Mouse (Mus musculus) ES-E14 (cell line): ENCODE measurements around the gene Pwp2. TPM values are rescaled to one million over a fixed set of nuclear protein-coding genes. Genes with fewer than 3 reads are reported as not detected.

Experiments
- DNase-seq: peaks from one replicate; pipeline ENCODE4 v3.0.0-alpha.2; 2013; ENCODE audit warnings: low read depth, low spot score
- H3K27ac ChIP-seq: 2 replicates; pipeline ENCODE4 v1.5.1; 2012; ENCODE audit warnings: low read depth, mild to moderate bottlenecking, low read length, moderate library complexity, mixed read lengths; ENCODE audit not compliant: poor library complexity, insufficient read depth, severe bottlenecking
- H3K36me3 ChIP-seq: 2 replicates; pipeline ENCODE4 v1.6.1; 2012; ENCODE audit warnings: mild to moderate bottlenecking, low read length, moderate library complexity, mixed read lengths; ENCODE audit not compliant: control insufficient read depth, poor library complexity, insufficient read depth, severe bottlenecking
- H3K4me1 ChIP-seq, 2 experiments: fragments of 150-350 bp in 1 of 2; sonication (generic) in 1 of 2; 2 replicates each; pipeline ENCODE4 v1.6.1; 2012; ENCODE audit warnings: low read length in 2 of 2, mild to moderate bottlenecking in 1 of 2, mixed read lengths in 1 of 2; ENCODE audit not compliant: control insufficient read depth in 2 of 2, insufficient read depth in 2 of 2, poor library complexity in 1 of 2
- H3K4me3 ChIP-seq, 2 experiments: fragments of 150-350 bp in 1 of 2; sonication (generic) in 1 of 2; 2 replicates each; pipeline ENCODE4 v1.5.1; 2012; ENCODE audit warnings: low read length in 2 of 2, low read depth in 1 of 2, mild to moderate bottlenecking in 1 of 2, mixed read lengths in 1 of 2; ENCODE audit not compliant: insufficient read depth in 1 of 2, poor library complexity in 1 of 2, severe bottlenecking in 1 of 2
- H3K9ac ChIP-seq: 2 replicates; pipeline ENCODE4 v1.6.1; 2012; ENCODE audit warnings: low read depth, mild to moderate bottlenecking, low read length, mixed read lengths; ENCODE audit not compliant: poor library complexity, insufficient read depth, severe bottlenecking
- H3K9me3 ChIP-seq: fragments of 150-350 bp; sonication (generic); 2 replicates; pipeline ENCODE4 v1.6.1; 2012; ENCODE audit warnings: low read depth, mild to moderate bottlenecking, low read length; ENCODE audit not compliant: control insufficient read depth, insufficient read depth
- CHD2 ChIP-seq: IDR thresholded peaks from 2 replicates; pipeline ENCODE4 v1.6.1; 2014; ENCODE audit warnings: mild to moderate bottlenecking, low read depth, low read length, inconsistent platforms
- HCFC1 ChIP-seq: IDR thresholded peaks from 2 replicates; pipeline ENCODE4 v1.6.1; 2012; ENCODE audit warnings: low read length, inconsistent platforms, borderline replicate concordance; ENCODE audit not compliant: insufficient read depth
- MAFK ChIP-seq: IDR thresholded peaks from 2 replicates; pipeline ENCODE4 v1.6.1; 2014; ENCODE audit warnings: mild to moderate bottlenecking, low read depth, low read length, inconsistent platforms; ENCODE audit not compliant: insufficient read depth
- ZC3H11A ChIP-seq: IDR thresholded peaks from 2 replicates; pipeline ENCODE4 v1.6.1; 2012; ENCODE audit warnings: low read depth, mild to moderate bottlenecking, inconsistent platforms, low read length, borderline replicate concordance
- ZNF384 ChIP-seq: IDR thresholded peaks from 2 replicates; pipeline ENCODE4 v1.6.1; 2012; ENCODE audit warnings: low read depth, low read length, inconsistent platforms
- in situ Hi-C, 2 experiments: fragments of 600-800 bp; cut with MboI; formaldehyde crosslinking; loops; one replicate each; pipeline ENCODE4 v1.15.1; 2025; ENCODE audit warnings: low sequenced_read_pairs in 2 of 2, inconsistent platforms in 1 of 2; ENCODE audit not compliant: unreplicated experiment in 2 of 2
- total RNA-seq: library from RNA; depleted of rRNA; stranded (reverse); fragments of 300-350 nt; gene quantifications from 2 replicates; pipeline ENCODE4 v1.2.3, GENCODE M21; 2012

The Pwp2 gene
- total RNA-seq, 1 experiment = 60.9 TPM

DNA sequence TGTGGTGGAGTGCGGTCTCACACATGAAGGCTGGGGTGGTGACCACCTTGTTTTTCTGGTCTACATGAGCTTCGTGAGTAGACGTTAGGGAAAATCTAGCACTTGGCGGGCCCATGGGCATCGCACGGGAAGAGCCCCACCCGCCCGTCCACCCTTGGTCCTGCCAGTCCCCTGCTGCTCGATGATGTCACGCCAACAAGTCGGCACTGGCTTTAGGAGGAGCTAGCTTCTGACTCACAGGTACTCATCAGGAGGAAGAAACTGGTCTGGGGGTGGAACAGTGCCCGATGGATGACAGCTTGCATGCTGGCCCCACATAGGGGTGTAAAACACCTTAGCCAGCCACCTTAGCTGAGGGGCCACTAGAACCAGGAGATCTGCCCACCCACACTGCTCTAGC is 22.3 kb downstream of the Pwp2 start:
- DNase-seq = no peak
- in situ Hi-C loops = loop anchor here (5.0 to 10.0 kb wide), 2 partner anchors 135 to 138 kb away; no protein-coding TSS in a partner anchor
- Histone ChIP-seq H3K27ac (no peak overlapping the region), H3K36me3 (peaks cover 17% of the 10 kb centered on the region), H3K4me3 (peak overlapping the region in 1 of 2 experiments; percentile 35; a peak in 1 of 4 replicates), H3K9ac (peak overlapping the region; percentile 48; the same call in 1 of the 2 replicates), H3K4me1 (peaks cover 0 to 2% of the 10 kb centered on the region in 2 experiments; a peak in 2 of 4 replicates), H3K9me3 (no peaks in the 10 kb centered on the region)
- TF ChIP-seq CHD2 (no peak), ZNF384 (no peak), HCFC1 (no peak), MAFK (no peak), ZC3H11A (no peak)

GRCm38 (mm10) chr10:78161096-78161495 is 23.9 kb downstream of the Pwp2 start:
- H3K27ac ChIP-seq = no peak overlapping the region
- TF ChIP-seq ZC3H11A (no peak), MAFK (no peak), CHD2 (no peak), ZNF384 (no peak), HCFC1 (no peak)
- peaks cover 8% of the 10 kb centered on the region; the same call in 1 of the 2 replicates for H3K36me3 ChIP-seq
- peaks cover 0 to 2% of the 10 kb centered on the region in 2 experiments; a peak in 2 of 4 replicates for H3K4me1 ChIP-seq
- H3K4me3 ChIP-seq = no peak overlapping the region
- DNase-seq = no peak
- H3K9ac ChIP-seq = no peak overlapping the region
- in situ Hi-C loops = loop anchor here (5.0 to 10.0 kb wide), 2 partner anchors 134 to 136 kb away; no protein-coding TSS in a partner anchor
- H3K9me3 ChIP-seq = no peaks in the 10 kb centered on the region

- H3K4me1 ChIP-seq = peaks cover 0 to 2% of the 10 kb centered on the region in 2 experiments; a peak in 2 of 4 replicates
- TF ChIP-seq HCFC1 (no peak), MAFK (no peak), ZNF384 (no peak), ZC3H11A (no peak), CHD2 (no peak)
- H3K4me3 ChIP-seq = no peak overlapping the region
- in situ Hi-C loops = loop anchor here (5.0 to 10.0 kb wide), 2 partner anchors 133 to 136 kb away; no protein-coding TSS in a partner anchor
- H3K9me3 ChIP-seq = no peaks in the 10 kb centered on the region
- H3K9ac ChIP-seq = no peak overlapping the region
- H3K27ac ChIP-seq = no peak overlapping the region
- H3K36me3 ChIP-seq = peaks cover 8% of the 10 kb centered on the region; the same call in 1 of the 2 replicates
- no peak for DNase-seq
Observed at GRCm38 (mm10) chr10:78160369-78161095, 24.4 kb downstream of the Pwp2 start.

DNA sequence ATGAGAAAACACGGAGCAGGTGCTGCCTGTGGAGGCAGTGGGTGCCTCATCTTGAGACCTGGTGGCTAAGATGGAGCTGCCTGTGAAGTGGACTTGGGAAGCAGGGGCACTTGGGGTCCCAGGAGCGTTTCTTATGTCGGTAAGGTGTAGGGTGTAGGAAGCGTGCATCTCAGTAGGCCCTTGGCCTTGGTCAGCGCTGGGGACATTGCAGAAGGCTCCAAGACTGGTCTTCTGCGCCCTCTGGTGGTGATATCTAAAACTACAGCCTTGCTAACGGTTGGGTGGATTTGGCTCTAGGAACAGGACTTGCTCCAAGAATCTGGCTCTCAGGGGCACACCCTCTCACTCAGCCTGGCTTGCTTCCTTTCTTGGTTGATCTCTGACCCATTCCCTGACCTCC is 25.0 kb downstream of the Pwp2 start:
- DNase-seq = peak; percentile 61
- Histone ChIP-seq H3K27ac (no peak overlapping the region), H3K9me3 (no peaks in the 10 kb centered on the region), H3K4me1 (peaks cover 0 to 2% of the 10 kb centered on the region in 2 experiments; a peak in 2 of 4 replicates), H3K9ac (no peak overlapping the region; the same call in 1 of the 2 replicates), H3K36me3 (peaks cover 8% of the 10 kb centered on the region; the same call in 1 of the 2 replicates), H3K4me3 (no peak overlapping the region)
- TF ChIP-seq HCFC1 (no peak), CHD2 (no peak), MAFK (no peak), ZC3H11A (peak; percentile 94; the same call in 1 of the 2 replicates)
- in situ Hi-C loops = loop anchor here (5.0 to 10.0 kb wide), 2 partner anchors 133 to 135 kb away; no protein-coding TSS in a partner anchor
